Mouse (Mus musculus) heart, adult 8-10 months (tissue): ENCODE results near the gene Gpr68. TPM values are rescaled to one million over a fixed set of nuclear protein-coding genes. Genes with fewer than 3 reads are reported as not detected.

Experiments
- DNase-seq: peaks from one replicate; pipeline ENCODE4 v3.0.0; 2022; ENCODE audit warnings: low spot score
- total RNA-seq, 4 experiments: library from RNA; stranded (reverse); gene quantifications; 2 replicates each; pipeline ENCODE4 v1.2.4; 2022

Gpr68 gene
- under 1 TPM in 3 of 4 experiments, not detected in 1; 0.09 to 0.49 (median 0.28) TPM for total RNA-seq

- no peak for DNase-seq
These were observed at the start of gene Gpr68 for GRCm38 (mm10) chr12:100907598-100908297. Gene Gpr68 (minus strand): TSS chr12:100908198.

- DNase-seq, result no peak
These were observed 49.3 kb upstream of the Gpr68 start for GRCm38 (mm10) chr12:100957257-100957656.

- no peak for DNase-seq
These were observed 48.8 kb upstream of the Gpr68 start for GRCm38 (mm10) chr12:100956825-100957224.

- DNase-seq, result no peak
These were observed 48.0 kb upstream of the Gpr68 start for GRCm38 (mm10) chr12:100956028-100956427.

- DNase-seq, result no peak
These were observed 45.9 kb upstream of the Gpr68 start for GRCm38 (mm10) chr12:100953926-100954325.

GRCm38 (mm10) chr12:100952193-100952931, 44.4 kb upstream of the Gpr68 start:
- DNase-seq, result peak; percentile 77

GRCm38 (mm10) chr12:100949146-100949545, 41.1 kb upstream of the Gpr68 start:
- DNase-seq, result no peak

GRCm38 (mm10) chr12:100948021-100948420, 40.0 kb upstream of the Gpr68 start:
- DNase-seq, result no peak

- no peak for DNase-seq
These were observed 38.0 kb upstream of the Gpr68 start for GRCm38 (mm10) chr12:100945948-100946347.

GRCm38 (mm10) chr12:100945501-100945900, 37.5 kb upstream of the Gpr68 start:
- DNase-seq, result no peak

GRCm38 (mm10) chr12:100944921-100945336, 36.9 kb upstream of the Gpr68 start:
- no peak for DNase-seq

GRCm38 (mm10) chr12:100943146-100943545, 35.1 kb upstream of the Gpr68 start:
- no peak for DNase-seq

- DNase-seq, result no peak
These were observed 33.4 kb upstream of the Gpr68 start for GRCm38 (mm10) chr12:100941361-100941760.

- peak; percentile 84 for DNase-seq
These were observed 29.7 kb upstream of the Gpr68 start for GRCm38 (mm10) chr12:100937441-100938360.

- no peak for DNase-seq
These were observed 28.7 kb upstream of the Gpr68 start for GRCm38 (mm10) chr12:100936737-100937136.

GRCm38 (mm10) chr12:100936116-100936515, 28.1 kb upstream of the Gpr68 start:
- peak; percentile 79 for DNase-seq

GRCm38 (mm10) chr12:100934796-100935195, 26.8 kb upstream of the Gpr68 start:
- no peak for DNase-seq

- DNase-seq, result no peak
These were observed 23.7 kb upstream of the Gpr68 start for GRCm38 (mm10) chr12:100931653-100932052.

- DNase-seq, result no peak
These were observed 20.3 kb upstream of the Gpr68 start for GRCm38 (mm10) chr12:100928286-100928685.

GRCm38 (mm10) chr12:100925644-100926619, 17.9 kb upstream of the Gpr68 start:
- peak; percentile 76 for DNase-seq
